Mouse (Mus musculus) C2C12 (cell line): ENCODE measurements around the gene Ptges3l. TPM values are rescaled to one million over a fixed set of nuclear protein-coding genes. Genes with fewer than 3 reads are reported as not detected.
"Not testable (repeated sequence)": the region's sequence is repeated elsewhere in the genome, so short reads cannot be mapped to it uniquely, and the experiment has no call there.

Source experiments
- H3K27me3 ChIP-seq: one replicate; pipeline ENCODE4 v1.6.1; 2011; ENCODE audit not compliant: control insufficient read depth, insufficient read depth, insufficient read length
- H3K36me3 ChIP-seq: one replicate; pipeline ENCODE4 v1.6.1; 2011; ENCODE audit not compliant: control insufficient read depth, insufficient read depth
- H3K4me3 ChIP-seq: one replicate; pipeline ENCODE4 v1.5.1; 2011; ENCODE audit warnings: mild to moderate bottlenecking, control low read depth; ENCODE audit not compliant: poor library complexity, insufficient read depth, severe bottlenecking
- H3K79me2 ChIP-seq: one replicate; pipeline ENCODE4 v1.6.1; 2011; ENCODE audit not compliant: control insufficient read depth, insufficient read depth
- H3K79me3 ChIP-seq: one replicate; pipeline ENCODE4 v1.6.1; 2011; ENCODE audit warnings: low read depth, control low read depth
- H3ac ChIP-seq: one replicate; pipeline ENCODE3; 2011; ENCODE audit warnings: low read depth; ENCODE audit not compliant: control insufficient read depth, insufficient read length
- CEBPB ChIP-seq: IDR thresholded peaks from one replicate; pipeline ENCODE4 v1.6.1; 2011; ENCODE audit warnings: low read depth, mild to moderate bottlenecking, control low read depth, moderate library complexity
- CTCF ChIP-seq: IDR thresholded peaks from one replicate; pipeline ENCODE4 v1.5.1; 2011; ENCODE audit not compliant: control insufficient read depth, insufficient read depth, insufficient read length
- FOSL1 ChIP-seq: IDR thresholded peaks from one replicate; pipeline ENCODE4 v1.8.0; 2011; ENCODE audit warnings: mild to moderate bottlenecking, low read length; ENCODE audit not compliant: poor library complexity, insufficient read depth, severe bottlenecking
- MAX ChIP-seq: IDR thresholded peaks from one replicate; pipeline ENCODE4 v1.6.1; 2011; ENCODE audit warnings: mild to moderate bottlenecking, control low read depth
- MYOD1 ChIP-seq: IDR thresholded peaks from one replicate; pipeline ENCODE4 v1.6.1; 2011; ENCODE audit warnings: low read depth; ENCODE audit not compliant: control insufficient read depth, insufficient read length
- MYOG ChIP-seq: IDR thresholded peaks from one replicate; pipeline ENCODE4 v1.6.1; 2011; ENCODE audit not compliant: control insufficient read depth, insufficient read length; ENCODE audit errors: extremely low read depth
- USF1 ChIP-seq: IDR thresholded peaks from one replicate; pipeline ENCODE4 v1.6.1; 2011; ENCODE audit warnings: low read depth, mild to moderate bottlenecking, control low read depth, moderate library complexity
- polyA plus RNA-seq: library from polyadenylated mRNA; unstranded; fragments of >200 nt; fragmentation: generic; extraction: Trizol; gene quantifications from one replicate; pipeline ENCODE4 v1.2.1, GENCODE M21; 2012; ENCODE audit warnings: missing spikeins

Ptges3l gene
- polyA plus RNA-seq, 1 experiment = 19.2 TPM

- Histone ChIP-seq H3ac (no peak overlapping the region), H3K36me3 (no peaks in the 10 kb centered on the region), H3K79me3 (peaks cover 4% of the 10 kb centered on the region), H3K79me2 (peaks cover 12% of the 10 kb centered on the region), H3K4me3 (no peak overlapping the region), H3K27me3 (no peaks in the 10 kb centered on the region)
- TF ChIP-seq FOSL1 = no peak
- no peak for TF ChIP-seq CEBPB
- TF ChIP-seq MYOG = no peak
- no peak for TF ChIP-seq USF1
- no peak for TF ChIP-seq CTCF
- no peak for TF ChIP-seq MAX
- TF ChIP-seq MYOD1 = no peak
Measured at GRCm38 (mm10) chr11:101469155-101469554, 44.0 kb upstream of the Ptges3l start.

DNA sequence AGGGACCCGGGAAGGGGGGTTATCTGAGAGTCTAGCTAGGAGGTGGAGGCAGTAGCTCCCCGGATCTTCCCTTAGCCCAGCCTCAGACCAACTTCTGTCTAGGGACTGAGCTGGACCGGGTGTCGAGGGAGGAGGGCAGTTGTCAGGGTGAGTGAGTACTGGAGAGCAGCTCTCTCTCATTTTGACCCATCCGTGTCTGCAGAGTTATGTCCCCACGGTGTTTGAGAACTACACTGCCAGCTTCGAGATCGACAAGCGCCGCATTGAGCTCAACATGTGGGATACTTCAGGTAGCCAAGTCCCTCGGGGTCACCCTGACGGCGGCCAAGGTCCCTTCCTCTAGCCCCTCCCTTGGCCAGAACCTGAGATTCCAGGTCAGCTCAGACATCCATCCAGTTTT is 43.6 kb upstream of the Ptges3l start:
- Histone ChIP-seq H3K79me2 (peaks cover 16% of the 10 kb centered on the region), H3K27me3 (no peaks in the 10 kb centered on the region), H3K4me3 (no peak overlapping the region), H3ac (no peak overlapping the region), H3K79me3 (peaks cover 6% of the 10 kb centered on the region), H3K36me3 (no peaks in the 10 kb centered on the region)
- TF ChIP-seq FOSL1 (no peak), CTCF (no peak), MYOD1 (no peak), MYOG (no peak), USF1 (no peak), MAX (no peak), CEBPB (no peak)

GRCm38 (mm10) chr11:101468263-101468688 is 43.1 kb upstream of the Ptges3l start:
- TF ChIP-seq USF1 = no peak
- TF ChIP-seq CTCF = no peak
- no peak for TF ChIP-seq CEBPB
- TF ChIP-seq FOSL1 = no peak
- no peak for TF ChIP-seq MYOD1
- TF ChIP-seq MYOG = no peak
- no peak for TF ChIP-seq MAX
- Histone ChIP-seq H3K4me3 (peak overlapping the region; percentile 36), H3K27me3 (no peaks in the 10 kb centered on the region), H3K79me3 (peaks cover 6% of the 10 kb centered on the region), H3ac (peak overlapping the region; percentile 56), H3K36me3 (no peaks in the 10 kb centered on the region), H3K79me2 (peaks cover 21% of the 10 kb centered on the region)

- Histone ChIP-seq H3K79me3 (peaks cover 6% of the 10 kb centered on the region), H3K27me3 (no peaks in the 10 kb centered on the region), H3K79me2 (peaks cover 27% of the 10 kb centered on the region), H3ac (peak overlapping the region; percentile 58), H3K36me3 (peaks cover 2% of the 10 kb centered on the region), H3K4me3 (peak overlapping the region; percentile 36)
- TF ChIP-seq MYOG = no peak
- peak; percentile 42 for TF ChIP-seq CTCF
- TF ChIP-seq FOSL1 = no peak
Measured at GRCm38 (mm10) chr11:101467477-101468262, 42.5 kb upstream of the Ptges3l start.

DNA sequence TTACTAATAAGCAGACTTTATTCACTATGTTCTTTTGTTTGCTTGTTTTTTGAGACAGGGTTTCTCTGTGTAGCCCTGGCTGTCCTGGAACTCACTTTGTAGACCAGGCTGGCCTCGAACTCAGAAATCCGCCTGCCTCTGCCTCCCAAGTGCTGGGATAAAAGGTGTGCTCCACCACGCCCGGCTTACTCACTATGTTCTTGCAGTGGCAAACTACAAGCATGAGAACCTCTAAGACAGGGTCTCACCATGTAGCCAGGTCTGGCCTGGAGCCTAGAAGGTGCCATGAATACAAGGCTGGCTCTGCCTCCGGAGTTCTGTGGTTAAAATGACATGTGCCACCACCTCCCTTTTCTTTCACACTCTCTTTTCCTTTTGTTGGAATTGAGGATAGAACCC is 41.4 kb upstream of the Ptges3l start:
- not testable (repeated sequence) for H3K79me3 ChIP-seq, H3ac ChIP-seq, H3K27me3 ChIP-seq
- H3K4me3 ChIP-seq = peak overlapping the region; percentile 84
- peaks cover 32% of the 10 kb centered on the region for H3K79me2 ChIP-seq
- H3K36me3 ChIP-seq = peaks cover 13% of the 10 kb centered on the region

DNA sequence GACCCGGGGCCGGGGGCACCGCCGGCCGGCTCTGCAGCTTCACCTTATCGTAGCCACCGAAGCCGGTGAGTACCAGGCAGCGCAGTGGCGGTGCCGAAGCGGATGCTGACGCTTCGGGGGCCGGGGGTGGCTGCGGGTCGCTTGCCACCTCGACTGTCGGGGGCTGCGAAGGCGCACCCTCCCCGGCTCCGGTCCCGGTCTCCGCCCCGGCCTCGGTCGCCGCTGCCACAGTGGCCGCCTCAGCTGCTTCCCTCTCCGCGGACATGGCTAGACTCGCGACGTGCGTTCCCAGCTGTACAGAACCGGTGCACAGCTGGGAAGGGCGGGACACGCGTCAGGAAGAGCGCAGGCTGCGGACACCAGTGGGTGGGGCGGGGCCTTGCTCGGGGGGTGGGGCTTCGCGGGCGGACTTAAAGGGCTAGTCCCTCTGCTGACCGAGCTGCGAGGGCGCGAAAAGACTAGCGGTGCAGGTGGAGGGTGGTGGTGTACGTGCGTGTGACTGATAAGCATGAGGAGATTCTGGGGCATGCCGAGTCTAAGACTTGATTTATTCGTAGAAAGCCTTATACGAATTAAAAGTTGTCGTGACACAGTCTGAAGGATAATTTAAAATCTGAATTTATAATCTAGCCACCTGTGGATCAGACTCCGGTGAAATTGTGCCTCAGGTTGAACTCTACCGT is 40.9 kb upstream of the Ptges3l start, which contains the start of gene Vat1:
Gene Vat1, minus strand, starts transcription at position 362 of the 683 bp plus-strand sequence.
- Histone ChIP-seq H3K79me2 (peaks cover 32% of the 10 kb centered on the region), H3K36me3 (peaks cover 18% of the 10 kb centered on the region), H3ac (peak within 1 kb of the TSS; percentile 88), H3K27me3 (no peaks in the 10 kb centered on the region), H3K4me3 (peak within 1 kb of the TSS; percentile 84), H3K79me3 (peaks cover 6% of the 10 kb centered on the region)
- TF ChIP-seq FOSL1 (no peak), USF1 (no peak), MYOG (no peak), CTCF (no peak), MAX (no peak), CEBPB (no peak), MYOD1 (no peak)
